Mouse (Mus musculus): ENCODE data around the gene Slc7a15. TPM values are rescaled to one million over a fixed set of nuclear protein-coding genes. Genes with fewer than 3 reads are reported as not detected.

Slc7a15 gene
- polyA plus RNA-seq, 1 experiment from 2014 or later, result not detected

- WGBS, result 84% methylated on average over 7 of the region's 7 CpGs
- peaks cover 20% of the 10 kb centered on the region for H3K4me1 ChIP-seq
- no peaks in the 10 kb centered on the region for H3K36me3 ChIP-seq
- no peaks in the 10 kb centered on the region for H3K9me3 ChIP-seq (replicated peaks)
- no peak overlapping the region for H3K4me3 ChIP-seq
- no peak overlapping the region for H3K27ac ChIP-seq (replicated peaks)
- DNase-seq (ENCODE audit: low spot score), result no peak
- H3K27me3 ChIP-seq (ENCODE audit: low read depth, poor library complexity, severe bottlenecking), result no peaks in the 10 kb centered on the region
Measured at GRCm38 (mm10) chr12:8485247-8485646, 113.6 kb downstream of the Slc7a15 start.

- no peak overlapping the region for H3K4me3 ChIP-seq
- H3K9me3 ChIP-seq (replicated peaks), result no peaks in the 10 kb centered on the region
- H3K4me1 ChIP-seq, result peaks cover 4% of the 10 kb centered on the region; the same call in 1 of the 2 replicates
- 69% methylated on average over 2 of the region's 2 CpGs for WGBS
- H3K27ac ChIP-seq (replicated peaks), result no peak overlapping the region
- H3K27me3 ChIP-seq (ENCODE audit: low read depth, poor library complexity, severe bottlenecking), result no peaks in the 10 kb centered on the region
- no peaks in the 10 kb centered on the region for H3K36me3 ChIP-seq
- DNase-seq (ENCODE audit: low spot score), result no peak
Measured at GRCm38 (mm10) chr12:8482169-8482568, 116.7 kb downstream of the Slc7a15 start.

Other genes starting within 250 kb of the Slc7a15 start
- gene Rhob, start 99.1 kb downstream of the Slc7a15 start, polyA plus RNA-seq (2016; fragmentation: Nextera tagmentation; extraction: Ambion mirVana), result 30.0 and 30.1 TPM in 2 replicates
- gene Pum2, start 75.1 kb upstream of the Slc7a15 start, polyA plus RNA-seq (2016; fragmentation: Nextera tagmentation; extraction: Ambion mirVana), result 67.4 TPM in 2 replicates
- 110 and 128 TPM in 2 replicates for gene Sdc1, start 172.3 kb upstream of the Slc7a15 start, polyA plus RNA-seq (2016; fragmentation: Nextera tagmentation; extraction: Ambion mirVana)